Mouse (Mus musculus): ENCODE measurements at regions not wholly inside any gene's neighbourhood (a gene's known extent, or its start where the extent isn't known, plus 50 kb on each side); places are given as distances from the start of the nearest gene placed in this dataset.

GRCm38 (mm10) chr5:149947491-149947890 is 71.0 kb upstream of the Rxfp2 start:
- Histone ChIP-seq H3K4me3 (replicated peaks; ENCODE audit: low read depth, low read length) (no peak overlapping the region), H3K4me1 (ENCODE audit: control insufficient read depth, insufficient read depth, low read length) (no peaks in the 10 kb centered on the region), H3K9me3 (ENCODE audit: control insufficient read depth, low read length) (no peaks in the 10 kb centered on the region), H3K36me3 (ENCODE audit: control insufficient read depth, insufficient read depth, low read length) (no peaks in the 10 kb centered on the region), H3K27me3 (ENCODE audit: control insufficient read depth, insufficient read depth, low read length) (no peaks in the 10 kb centered on the region), H3K9ac (replicated peaks; ENCODE audit: low read length) (no peak overlapping the region), H3K4me2 (ENCODE audit: low read length) (no peak overlapping the region), H3K27ac (replicated peaks; ENCODE audit: low read depth, low read length) (no peak overlapping the region)
- DNase-seq (peak; percentile 2), ATAC-seq (ENCODE audit: low FRiP score, low TSS enrichment) (no peak)
- 82% methylated on average over 2 of the region's 2 CpGs for WGBS

DNA sequence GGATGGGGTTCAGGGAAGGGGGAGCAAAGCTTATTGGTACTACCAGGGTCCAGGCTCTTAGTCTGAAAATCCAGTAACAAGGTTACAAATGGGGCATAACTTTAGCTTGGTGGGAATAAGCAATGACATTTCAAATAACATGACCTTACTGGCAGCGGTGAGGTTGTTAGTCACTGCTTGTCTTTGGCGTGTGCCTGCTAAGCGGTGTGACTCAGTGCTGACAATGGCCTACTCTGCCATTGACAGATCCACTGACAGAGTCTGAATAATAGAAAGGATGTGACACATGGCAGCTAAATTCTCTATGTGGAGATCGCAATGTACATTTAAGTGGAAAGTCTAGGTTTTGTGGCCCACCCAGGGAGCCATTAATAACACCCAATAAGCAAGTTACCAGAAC is 61.5 kb upstream of the Rxfp2 start:
- Histone ChIP-seq H3K4me2 (ENCODE audit: low read length) (no peak overlapping the region), H3K27me3 (ENCODE audit: control insufficient read depth, insufficient read depth, low read length) (no peaks in the 10 kb centered on the region), H3K9me3 (ENCODE audit: control insufficient read depth, low read length) (no peaks in the 10 kb centered on the region), H3K4me3 (replicated peaks; ENCODE audit: low read depth, low read length) (no peak overlapping the region), H3K4me1 (ENCODE audit: control insufficient read depth, insufficient read depth, low read length) (no peaks in the 10 kb centered on the region), H3K9ac (replicated peaks; ENCODE audit: low read length) (no peak overlapping the region), H3K36me3 (ENCODE audit: control insufficient read depth, insufficient read depth, low read length) (no peaks in the 10 kb centered on the region), H3K27ac (replicated peaks; ENCODE audit: low read depth, low read length) (no peak overlapping the region)
- no peak for DNase-seq
- WGBS: 84% methylated on average over 4 of the region's 4 CpGs
- ATAC-seq (ENCODE audit: low FRiP score, low TSS enrichment): no peak

DNA sequence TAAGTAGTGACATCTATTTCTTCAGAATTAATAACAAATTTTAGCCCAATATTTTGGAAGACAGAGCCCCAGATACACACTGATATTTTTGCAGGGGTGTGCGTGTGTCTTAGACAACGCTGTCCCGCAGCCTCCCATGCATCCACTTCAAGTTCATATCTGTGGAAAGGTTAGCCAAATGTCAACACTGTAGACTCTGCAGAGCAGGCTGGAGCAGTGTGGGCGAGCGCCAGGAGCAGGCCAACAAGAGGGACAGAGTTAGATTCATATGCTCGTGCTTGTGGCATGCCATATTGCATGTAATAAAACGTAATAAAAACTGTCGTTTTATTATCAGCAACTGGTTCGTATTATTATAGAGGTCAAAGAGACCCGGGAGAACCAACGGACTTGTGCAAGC is 57.3 kb upstream of the Rxfp2 start:
- H3K4me2 ChIP-seq (ENCODE audit: low read length): no peak overlapping the region
- ATAC-seq (ENCODE audit: low FRiP score, low TSS enrichment) (no peak), DNase-seq (no peak)
- H3K4me1 ChIP-seq (ENCODE audit: control insufficient read depth, insufficient read depth, low read length): no peaks in the 10 kb centered on the region
- H3K27me3 ChIP-seq (ENCODE audit: control insufficient read depth, insufficient read depth, low read length): no peaks in the 10 kb centered on the region
- no peak overlapping the region for H3K9ac ChIP-seq (replicated peaks; ENCODE audit: low read length)
- no peaks in the 10 kb centered on the region for H3K9me3 ChIP-seq (ENCODE audit: control insufficient read depth, low read length)
- 91% methylated on average over 11 of the region's 11 CpGs for WGBS
- H3K27ac ChIP-seq (replicated peaks; ENCODE audit: low read depth, low read length): no peak overlapping the region
- no peak overlapping the region for H3K4me3 ChIP-seq (replicated peaks; ENCODE audit: low read depth, low read length)
- no peaks in the 10 kb centered on the region for H3K36me3 ChIP-seq (ENCODE audit: control insufficient read depth, insufficient read depth, low read length)

- Histone ChIP-seq H3K36me3 (ENCODE audit: control insufficient read depth, insufficient read depth, low read length) (no peaks in the 10 kb centered on the region), H3K9ac (replicated peaks; ENCODE audit: low read length) (no peak overlapping the region), H3K4me2 (ENCODE audit: low read length) (peak overlapping the region; percentile 36), H3K9me3 (ENCODE audit: control insufficient read depth, low read length) (no peaks in the 10 kb centered on the region), H3K4me3 (replicated peaks; ENCODE audit: low read depth, low read length) (no peak overlapping the region), H3K27me3 (ENCODE audit: control insufficient read depth, insufficient read depth, low read length) (no peaks in the 10 kb centered on the region), H3K4me1 (ENCODE audit: control insufficient read depth, insufficient read depth, low read length) (no peaks in the 10 kb centered on the region), H3K27ac (replicated peaks; ENCODE audit: low read depth, low read length) (0 out of 2 replicates have a peak overlapping the region, but pooled peaks have one; percentile 10)
- DNase-seq (peak; percentile 75), ATAC-seq (ENCODE audit: low FRiP score, low TSS enrichment) (no peak; the same call in 1 of the 2 replicates)
- 4% methylated on average over 13 of the region's 13 CpGs for WGBS
These were observed 53.7 kb upstream of the Rxfp2 start for GRCm38 (mm10) chr5:149964748-149965147.

Measured in midbrain, embryonic 14.5 days (tissue).